Mouse (Mus musculus) heart, embryonic 10.5 days (tissue): Measurements from ENCODE around the gene Atp6v0c. TPM values are rescaled to one million over a fixed set of nuclear protein-coding genes. Genes with fewer than 3 reads are reported as not detected.
"Not testable (repeated sequence)": the region's sequence is repeated elsewhere in the genome, so short reads cannot be mapped to it uniquely, and the experiment has no call there.

Experiments
- DNase-seq: peaks from one replicate; pipeline ENCODE4 v3.0.0-alpha.2; 2017; ENCODE audit warnings: low spot score
- H3K27ac ChIP-seq: fragments of 300-500 bp; sonication (generic); 2 replicates; pipeline ENCODE4 v1.5.1; 2016; ENCODE audit warnings: mild to moderate bottlenecking
- H3K27me3 ChIP-seq: fragments of 300-500 bp; sonication (generic); 2 replicates; pipeline ENCODE4 v1.6.1; 2016; ENCODE audit warnings: mild to moderate bottlenecking; ENCODE audit not compliant: poor library complexity, insufficient read depth, severe bottlenecking
- H3K36me3 ChIP-seq: fragments of 300-500 bp; sonication (generic); 2 replicates; pipeline ENCODE4 v1.6.1; 2016; ENCODE audit warnings: mild to moderate bottlenecking, moderate library complexity
- H3K4me1 ChIP-seq: fragments of 300-500 bp; sonication (generic); 2 replicates; pipeline ENCODE4 v1.6.1; 2016; ENCODE audit warnings: mild to moderate bottlenecking
- H3K4me3 ChIP-seq: fragments of 300-500 bp; sonication (generic); 2 replicates; pipeline ENCODE4 v1.5.1; 2016; ENCODE audit warnings: mild to moderate bottlenecking, moderate library complexity
- H3K9me3 ChIP-seq: fragments of 300-500 bp; sonication (generic); 2 replicates; pipeline ENCODE4 v1.6.1; 2016; ENCODE audit warnings: mild to moderate bottlenecking, moderate library complexity
- WGBS: fragments of 180-500 bp; shearing (Covaris S2); methylation state at CpG from one replicate; pipeline ENCODE4 v1.1.7; 2016; 5-methylcytosine and 5-hydroxymethylcytosine counted together
- polyA plus RNA-seq: library from polyadenylated mRNA; unstranded; fragments of >200 nt; fragmentation: Nextera tagmentation; extraction: Ambion mirVana; gene quantifications from 2 replicates; pipeline ENCODE4 v1.2.1, GENCODE M21; 2016

Atp6v0c gene
- polyA plus RNA-seq, 1 experiment from 2014 or later: 538 TPM

- WGBS: 38% methylated on average over 2 of the region's 2 CpGs
- peaks cover 11% of the 10 kb centered on the region for H3K4me1 ChIP-seq
- H3K9me3 ChIP-seq: no peaks in the 10 kb centered on the region
- no peak overlapping the region for H3K27ac ChIP-seq
- no peak overlapping the region for H3K4me3 ChIP-seq
- H3K27me3 ChIP-seq: no peaks in the 10 kb centered on the region
- H3K36me3 ChIP-seq: no peaks in the 10 kb centered on the region
- no peak for DNase-seq
These were observed 26.6 kb downstream of the Atp6v0c start for GRCm38 (mm10) chr17:24142897-24143296.

GRCm38 (mm10) chr17:24141425-24141920, 28.0 kb downstream of the Atp6v0c start:
- peaks cover 18% of the 10 kb centered on the region for H3K4me1 ChIP-seq
- DNase-seq: peak; percentile 98
- under 1% methylated on average over 57 of the region's 57 CpGs for WGBS
- H3K9me3 ChIP-seq: no peaks in the 10 kb centered on the region
- peak overlapping the region; percentile 100 for H3K4me3 ChIP-seq
- peak overlapping the region; percentile 98 for H3K27ac ChIP-seq
- H3K27me3 ChIP-seq: no peaks in the 10 kb centered on the region
- no peaks in the 10 kb centered on the region for H3K36me3 ChIP-seq

- DNase-seq: peak; percentile 80
- under 1% methylated on average over 43 of the region's 43 CpGs for WGBS
These were observed 28.6 kb downstream of the Atp6v0c start for GRCm38 (mm10) chr17:24140845-24141424.

GRCm38 (mm10) chr17:24139968-24140367, 29.5 kb downstream of the Atp6v0c start:
- no peak overlapping the region for H3K27ac ChIP-seq
- DNase-seq: no peak
- H3K4me1 ChIP-seq: peaks cover 20% of the 10 kb centered on the region
- no peaks in the 10 kb centered on the region for H3K9me3 ChIP-seq
- H3K27me3 ChIP-seq: no peaks in the 10 kb centered on the region
- no peaks in the 10 kb centered on the region for H3K36me3 ChIP-seq
- 86% methylated on average over 4 of the region's 4 CpGs for WGBS
- peak overlapping the region; percentile 100; the same call in 1 of the 2 replicates for H3K4me3 ChIP-seq

More at GRCm38 (mm10) chr17:24140845-24141424, 28.6 kb downstream of the Atp6v0c start:
- peak overlapping the region; percentile 100 for H3K4me3 ChIP-seq
- H3K4me1 ChIP-seq: peaks cover 18% of the 10 kb centered on the region
- no peaks in the 10 kb centered on the region for H3K9me3 ChIP-seq
- H3K27ac ChIP-seq: peak overlapping the region; percentile 98
- H3K36me3 ChIP-seq: no peaks in the 10 kb centered on the region
- H3K27me3 ChIP-seq: no peaks in the 10 kb centered on the region

- Histone ChIP-seq H3K36me3 (no peaks in the 10 kb centered on the region), H3K4me1 (peaks cover 23% of the 10 kb centered on the region), H3K27ac (no peak overlapping the region), H3K4me3 (no peak overlapping the region), H3K9me3 (no peaks in the 10 kb centered on the region), H3K27me3 (no peaks in the 10 kb centered on the region)
- no peak for DNase-seq
- 86% methylated on average over 3 of the region's 3 CpGs for WGBS
These were observed 30.2 kb downstream of the Atp6v0c start for GRCm38 (mm10) chr17:24139256-24139655.

- Histone ChIP-seq H3K4me3 (no peak overlapping the region), H3K36me3 (no peaks in the 10 kb centered on the region), H3K9me3 (no peaks in the 10 kb centered on the region), H3K27ac (no peak overlapping the region), H3K4me1 (peaks cover 23% of the 10 kb centered on the region), H3K27me3 (no peaks in the 10 kb centered on the region)
- WGBS: 78% methylated on average over 2 of the region's 2 CpGs
- DNase-seq: no peak
These were observed 32.1 kb downstream of the Atp6v0c start for GRCm38 (mm10) chr17:24137226-24137880.

- Histone ChIP-seq H3K4me3 (no peak overlapping the region), H3K27me3 (no peaks in the 10 kb centered on the region), H3K4me1 (0 out of 2 replicates have a peak, but pooled peaks cover 12% of the 10 kb centered on the region), H3K36me3 (no peaks in the 10 kb centered on the region), H3K27ac (no peak overlapping the region), H3K9me3 (no peaks in the 10 kb centered on the region)
- no peak for DNase-seq
These were observed 35.4 kb downstream of the Atp6v0c start for GRCm38 (mm10) chr17:24134062-24134461.

- not testable (repeated sequence) for H3K9me3 ChIP-seq, H3K4me3 ChIP-seq, H3K27me3 ChIP-seq, DNase-seq, H3K27ac ChIP-seq, H3K36me3 ChIP-seq
- 88% methylated on average over 4 of the region's 4 CpGs for WGBS
- 0 out of 2 replicates have a peak, but pooled peaks cover 12% of the 10 kb centered on the region for H3K4me1 ChIP-seq
These were observed 36.6 kb downstream of the Atp6v0c start for GRCm38 (mm10) chr17:24132919-24133318.

- Histone ChIP-seq H3K36me3 (no peaks in the 10 kb centered on the region), H3K9me3 (no peaks in the 10 kb centered on the region), H3K4me3 (no peak overlapping the region), H3K27me3 (no peaks in the 10 kb centered on the region), H3K4me1 (0 out of 2 replicates have a peak, but pooled peaks cover 4% of the 10 kb centered on the region), H3K27ac (no peak overlapping the region)
- DNase-seq: no peak
- WGBS: 94% methylated on average over 3 of the region's 3 CpGs
These were observed 37.9 kb downstream of the Atp6v0c start for GRCm38 (mm10) chr17:24131570-24131969.

GRCm38 (mm10) chr17:24129246-24129645, 40.3 kb downstream of the Atp6v0c start:
- not testable (repeated sequence) for H3K4me3 ChIP-seq, H3K27me3 ChIP-seq, H3K36me3 ChIP-seq, H3K4me1 ChIP-seq, H3K27ac ChIP-seq, H3K9me3 ChIP-seq, DNase-seq
- 83% methylated on average over 4 of the region's 4 CpGs for WGBS

GRCm38 (mm10) chr17:24127592-24127991, 41.9 kb downstream of the Atp6v0c start:
- 94% methylated on average over 1 of the region's 1 CpGs for WGBS
- no peak for DNase-seq

GRCm38 (mm10) chr17:24126801-24127200, 42.7 kb downstream of the Atp6v0c start:
- Histone ChIP-seq H3K4me3 (no peak overlapping the region), H3K27ac (no peak overlapping the region), H3K4me1 (no peaks in the 10 kb centered on the region), H3K9me3 (no peaks in the 10 kb centered on the region), H3K36me3 (no peaks in the 10 kb centered on the region), H3K27me3 (no peaks in the 10 kb centered on the region)
- 84% methylated on average over 3 of the region's 3 CpGs for WGBS
- no peak for DNase-seq

More at GRCm38 (mm10) chr17:24127592-24127991, 41.9 kb downstream of the Atp6v0c start:
- H3K27me3 ChIP-seq: no peaks in the 10 kb centered on the region
- no peaks in the 10 kb centered on the region for H3K36me3 ChIP-seq
- no peaks in the 10 kb centered on the region for H3K4me1 ChIP-seq
- H3K9me3 ChIP-seq: no peaks in the 10 kb centered on the region
- H3K27ac ChIP-seq: no peak overlapping the region
- H3K4me3 ChIP-seq: no peak overlapping the region

- H3K36me3 ChIP-seq: peaks cover 2% of the 10 kb centered on the region; the same call in 1 of the 2 replicates
- no peak for DNase-seq
- WGBS: 84% methylated on average over 3 of the region's 3 CpGs
- H3K9me3 ChIP-seq: no peaks in the 10 kb centered on the region
- H3K27me3 ChIP-seq: no peaks in the 10 kb centered on the region
- H3K4me3 ChIP-seq: no peak overlapping the region
- no peak overlapping the region for H3K27ac ChIP-seq
- H3K4me1 ChIP-seq: no peaks in the 10 kb centered on the region
These were observed 50.1 kb downstream of the Atp6v0c start for GRCm38 (mm10) chr17:24119446-24119845.
